Mouse (Mus musculus): ENCODE measurements around the gene Fam71e1. TPM values are rescaled to one million over a fixed set of nuclear protein-coding genes. Genes with fewer than 3 reads are reported as not detected.

Gene Fam71e1
- polyA plus RNA-seq, 1 experiment, result 12.2 TPM

DNA sequence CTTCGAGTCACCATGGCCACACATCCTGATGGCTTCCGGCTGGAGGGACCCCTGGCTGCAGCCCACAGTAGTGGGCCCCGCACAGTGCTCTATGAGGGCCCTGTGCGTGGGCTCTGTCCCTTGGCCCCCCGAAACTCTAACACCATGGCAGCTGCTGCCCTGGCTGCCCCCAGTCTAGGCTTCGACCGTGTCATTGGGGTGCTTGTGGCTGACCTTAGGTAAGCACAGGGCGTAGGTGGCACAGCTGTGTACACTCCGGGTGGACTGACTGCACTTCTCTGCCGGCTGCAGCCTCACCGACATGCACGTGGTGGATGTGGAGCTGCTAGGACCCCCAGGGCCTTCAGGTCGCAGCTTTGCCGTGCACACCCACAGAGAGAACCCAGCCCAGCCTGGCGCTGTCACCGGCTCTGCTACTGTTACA lies 29.5 kb upstream of the Fam71e1 start:
- H3K36me3 ChIP-seq (ENCODE audit: control insufficient read depth, insufficient read depth, low read length), result no peaks in the 10 kb centered on the region
- H3K27me3 ChIP-seq (replicated peaks; ENCODE audit: control insufficient read depth, insufficient read depth, low read length), result no peaks in the 10 kb centered on the region
- H3K4me3 ChIP-seq (ENCODE audit: insufficient read depth, low read depth, low read length), result peak overlapping the region; percentile 51; the same call in 1 of the 2 replicates
- no peak for TF ChIP-seq CTCF (conservative IDR thresholded peaks at IDR 0.05; ENCODE audit: insufficient read depth, insufficient read length, low read depth, low read length)
- TF ChIP-seq POLR2A (IDR thresholded peaks at IDR 0.05; ENCODE audit: low read depth, low read length), result no peak
- DNase-seq, result no peak
- H3K4me1 ChIP-seq (ENCODE audit: control insufficient read depth, insufficient read depth, low read length), result no peaks in the 10 kb centered on the region
- WGBS, result 86% methylated on average over 16 of the region's 16 CpGs
- no peak overlapping the region for H3K27ac ChIP-seq (ENCODE audit: insufficient read depth, low read depth, low read length)

DNA sequence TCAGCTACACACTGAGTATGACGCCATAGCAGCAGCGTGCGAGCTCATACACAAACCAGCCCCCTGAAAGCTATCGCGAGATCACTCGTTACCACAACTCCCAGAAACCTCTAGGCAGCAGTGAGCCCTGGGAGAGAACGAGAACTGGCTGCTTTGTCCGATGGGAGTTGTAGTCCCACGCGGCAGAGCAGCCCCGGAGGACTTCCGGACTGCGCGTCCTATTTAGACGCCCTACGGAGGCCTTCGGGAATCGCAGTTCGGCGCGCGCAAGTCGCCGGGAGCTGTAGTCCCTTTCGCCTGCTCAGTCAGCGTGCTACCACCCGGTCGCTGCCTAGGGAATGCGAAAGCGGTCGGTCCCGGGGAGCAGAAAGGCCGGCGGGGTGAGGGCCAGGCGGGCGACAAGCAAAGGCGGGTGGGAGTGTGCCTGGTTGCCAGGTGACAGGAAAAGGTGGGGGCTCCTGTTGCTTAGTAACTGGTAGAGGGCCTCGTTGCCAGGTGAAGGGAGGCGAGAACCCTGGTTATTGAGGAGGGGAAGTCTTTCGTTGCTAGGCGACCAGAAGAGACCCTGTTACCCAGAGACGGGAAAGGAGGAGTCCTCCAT lies 28.5 kb upstream of the Fam71e1 start, which contains the start of gene Josd2:
Josd2 (plus strand) TSS at position 170 of the 601 bp plus-strand sequence.
- Histone ChIP-seq H3K36me3 (ENCODE audit: control insufficient read depth, insufficient read depth, low read length) (no peaks in the 10 kb centered on the region), H3K27me3 (replicated peaks; ENCODE audit: control insufficient read depth, insufficient read depth, low read length) (no peaks in the 10 kb centered on the region), H3K4me1 (ENCODE audit: control insufficient read depth, insufficient read depth, low read length) (no peaks in the 10 kb centered on the region), H3K4me3 (ENCODE audit: insufficient read depth, low read depth, low read length) (peak within 1 kb of the TSS; percentile 67), H3K27ac (ENCODE audit: insufficient read depth, low read depth, low read length) (no peak within 1 kb of the TSS)
- 1% methylated on average over 42 of the region's 42 CpGs for WGBS
- TF ChIP-seq CTCF (conservative IDR thresholded peaks at IDR 0.05; ENCODE audit: insufficient read depth, insufficient read length, low read depth, low read length) (no peak), POLR2A (IDR thresholded peaks at IDR 0.05; ENCODE audit: low read depth, low read length) (no peak)
- DNase-seq, result peak; percentile 99

GRCm38 (mm10) chr7:44468644-44469285 lies 27.6 kb upstream of the Fam71e1 start:
- Histone ChIP-seq H3K4me1 (ENCODE audit: control insufficient read depth, insufficient read depth, low read length) (no peaks in the 10 kb centered on the region), H3K27me3 (replicated peaks; ENCODE audit: control insufficient read depth, insufficient read depth, low read length) (no peaks in the 10 kb centered on the region), H3K36me3 (ENCODE audit: control insufficient read depth, insufficient read depth, low read length) (no peaks in the 10 kb centered on the region), H3K27ac (ENCODE audit: insufficient read depth, low read depth, low read length) (no peak overlapping the region), H3K4me3 (ENCODE audit: insufficient read depth, low read depth, low read length) (peak overlapping the region; percentile 67)
- WGBS, result 78% methylated on average over 15 of the region's 15 CpGs
- no peak for TF ChIP-seq POLR2A (IDR thresholded peaks at IDR 0.05; ENCODE audit: low read depth, low read length)
- no peak for TF ChIP-seq CTCF (conservative IDR thresholded peaks at IDR 0.05; ENCODE audit: insufficient read depth, insufficient read length, low read depth, low read length)
- no peak for DNase-seq

GRCm38 (mm10) chr7:44469677-44470675 lies 26.4 kb upstream of the Fam71e1 start:
- Histone ChIP-seq H3K36me3 (ENCODE audit: control insufficient read depth, insufficient read depth, low read length) (no peaks in the 10 kb centered on the region), H3K27me3 (replicated peaks; ENCODE audit: control insufficient read depth, insufficient read depth, low read length) (no peaks in the 10 kb centered on the region), H3K4me1 (ENCODE audit: control insufficient read depth, insufficient read depth, low read length) (no peaks in the 10 kb centered on the region), H3K27ac (ENCODE audit: insufficient read depth, low read depth, low read length) (no peak overlapping the region), H3K4me3 (ENCODE audit: insufficient read depth, low read depth, low read length) (no peak overlapping the region)
- 90% methylated on average over 16 of the region's 16 CpGs for WGBS
- TF ChIP-seq CTCF (conservative IDR thresholded peaks at IDR 0.05; ENCODE audit: insufficient read depth, insufficient read length, low read depth, low read length) (no peak), POLR2A (IDR thresholded peaks at IDR 0.05; ENCODE audit: low read depth, low read length) (no peak)
- DNase-seq, result no peak

- Histone ChIP-seq H3K4me3 (ENCODE audit: insufficient read depth, low read depth, low read length) (no peak overlapping the region), H3K27ac (ENCODE audit: insufficient read depth, low read depth, low read length) (no peak overlapping the region), H3K4me1 (ENCODE audit: control insufficient read depth, insufficient read depth, low read length) (no peaks in the 10 kb centered on the region), H3K36me3 (ENCODE audit: control insufficient read depth, insufficient read depth, low read length) (no peaks in the 10 kb centered on the region), H3K27me3 (replicated peaks; ENCODE audit: control insufficient read depth, insufficient read depth, low read length) (no peaks in the 10 kb centered on the region)
- no peak for DNase-seq
- TF ChIP-seq CTCF (conservative IDR thresholded peaks at IDR 0.05; ENCODE audit: insufficient read depth, insufficient read length, low read depth, low read length) (no peak), POLR2A (IDR thresholded peaks at IDR 0.05; ENCODE audit: low read depth, low read length) (no peak)
- 80% methylated on average over 16 of the region's 16 CpGs for WGBS
These were observed 25.4 kb upstream of the Fam71e1 start for GRCm38 (mm10) chr7:44470696-44471612.

DNA sequence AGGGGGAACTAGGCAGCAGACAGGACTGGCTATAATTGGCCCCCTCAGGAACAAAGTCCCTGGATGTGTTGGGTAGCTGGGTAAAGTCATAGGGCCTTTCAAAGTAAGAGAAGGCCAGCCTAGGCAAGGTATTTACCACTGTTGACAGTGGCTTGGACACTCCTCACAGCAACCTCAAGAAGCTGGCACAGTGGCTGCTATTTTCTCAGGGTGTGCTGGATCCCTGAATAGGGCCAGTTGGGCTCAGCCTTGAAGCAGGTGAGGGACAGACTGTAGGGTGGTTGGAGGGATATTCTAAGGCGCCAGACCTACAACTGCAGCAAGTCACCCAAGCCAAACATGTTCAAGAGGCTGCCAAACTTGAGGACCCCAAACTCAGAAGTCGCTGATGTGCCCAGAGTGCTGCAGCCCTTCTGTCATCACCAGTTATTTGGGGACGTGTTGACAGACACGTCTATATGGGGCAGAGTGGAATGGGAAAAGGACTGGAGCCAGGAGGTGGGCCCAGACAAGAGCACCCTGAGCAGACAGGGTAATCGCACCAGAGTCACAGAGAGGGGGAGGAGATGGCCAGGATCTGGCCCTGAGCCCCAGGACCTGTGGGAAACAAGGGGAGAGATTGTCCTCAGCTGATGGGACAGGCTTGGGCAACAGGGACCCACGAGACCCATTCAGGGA lies 24.4 kb upstream of the Fam71e1 start:
- no peaks in the 10 kb centered on the region for H3K27me3 ChIP-seq (replicated peaks; ENCODE audit: control insufficient read depth, insufficient read depth, low read length)
- no peaks in the 10 kb centered on the region for H3K4me1 ChIP-seq (ENCODE audit: control insufficient read depth, insufficient read depth, low read length)
- 47% methylated on average over 6 of the region's 6 CpGs for WGBS
- no peaks in the 10 kb centered on the region for H3K36me3 ChIP-seq (ENCODE audit: control insufficient read depth, insufficient read depth, low read length)
- no peak overlapping the region for H3K27ac ChIP-seq (ENCODE audit: insufficient read depth, low read depth, low read length)
- H3K4me3 ChIP-seq (ENCODE audit: insufficient read depth, low read depth, low read length), result no peak overlapping the region
- DNase-seq, result no peak
- TF ChIP-seq CTCF (conservative IDR thresholded peaks at IDR 0.05; ENCODE audit: insufficient read depth, insufficient read length, low read depth, low read length), result no peak
- no peak for TF ChIP-seq POLR2A (IDR thresholded peaks at IDR 0.05; ENCODE audit: low read depth, low read length)

Data from kidney, adult 2 months (tissue).